Mouse (Mus musculus): Measurements from ENCODE around the gene Clic4. TPM values are rescaled to one million over a fixed set of nuclear protein-coding genes. Genes with fewer than 3 reads are reported as not detected.
A peak's percentile ranks its signal among the peaks of the same experiment; 100 is the strongest.

Clic4 gene
- polyA plus RNA-seq, 1 experiment from 2014 or later = 107 TPM

DNA sequence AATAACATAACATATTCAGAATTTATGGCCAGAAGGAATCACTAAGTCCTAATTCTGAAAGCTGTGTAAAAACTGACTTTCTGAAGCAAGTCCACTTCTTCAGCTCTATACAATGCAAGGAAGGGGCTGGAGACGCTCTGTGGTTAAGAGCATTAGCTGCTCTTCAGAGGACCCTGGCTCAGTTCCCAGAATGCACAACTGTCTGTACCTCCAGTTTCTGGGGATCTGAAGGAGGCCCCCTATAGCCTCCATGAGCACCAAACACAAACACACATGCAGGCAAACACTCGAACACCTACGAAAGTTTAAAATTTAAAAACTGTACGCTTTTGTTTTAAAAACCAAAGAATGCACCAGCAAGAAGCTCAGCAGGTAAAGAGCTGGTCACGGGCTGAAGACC, 31.5 kb downstream of the Clic4 start:
- Histone ChIP-seq H3K9me3 (ENCODE audit: control insufficient read depth, low read length) (no peaks in the 10 kb centered on the region), H3K4me2 (ENCODE audit: low read length) (no peak overlapping the region), H3K4me1 (replicated peaks; ENCODE audit: control insufficient read depth, insufficient read depth, low read length) (peaks cover 36% of the 10 kb centered on the region), H3K9ac (ENCODE audit: low read length) (no peak overlapping the region), H3K36me3 (ENCODE audit: control insufficient read depth, insufficient read depth, low read length) (peaks cover 23% of the 10 kb centered on the region), H3K4me3 (ENCODE audit: low read depth, low read length) (no peak overlapping the region), H3K27me3 (replicated peaks; ENCODE audit: control insufficient read depth, insufficient read depth, low read length) (no peaks in the 10 kb centered on the region), H3K27ac (ENCODE audit: low read depth) (peak overlapping the region; percentile 18; the same call in 1 of the 2 replicates)
- ATAC-seq (replicated peaks; ENCODE audit: low FRiP score, low TSS enrichment, low read depth) (no peak), DNase-seq (ENCODE audit: low spot score) (no peak)
- WGBS = 68% methylated on average over 5 of the region's 5 CpGs

DNA sequence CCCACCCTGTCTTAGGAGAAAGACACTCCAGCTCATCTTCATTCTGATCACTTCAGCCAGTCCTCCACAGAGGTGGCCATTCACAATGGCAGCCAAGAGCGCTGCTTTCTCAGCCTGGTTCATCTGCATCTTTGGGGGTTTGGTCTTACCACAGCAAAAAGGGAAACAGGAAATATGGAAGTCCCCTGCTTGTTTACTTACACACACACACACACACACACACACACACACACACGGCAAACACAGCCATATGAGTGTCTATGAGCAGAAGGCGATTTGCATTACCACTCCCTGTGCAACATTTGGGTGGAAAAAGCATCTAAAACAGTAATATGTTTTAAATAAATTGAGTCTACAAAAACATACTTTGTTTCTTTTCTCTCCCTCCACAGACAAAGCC, 32.3 kb downstream of the Clic4 start:
- ATAC-seq (replicated peaks; ENCODE audit: low FRiP score, low TSS enrichment, low read depth) = no peak
- H3K27ac ChIP-seq (ENCODE audit: low read depth) = 0 out of 2 replicates have a peak overlapping the region, but pooled peaks have one; percentile 57
- peaks cover 29% of the 10 kb centered on the region for H3K4me1 ChIP-seq (replicated peaks; ENCODE audit: control insufficient read depth, insufficient read depth, low read length)

DNA sequence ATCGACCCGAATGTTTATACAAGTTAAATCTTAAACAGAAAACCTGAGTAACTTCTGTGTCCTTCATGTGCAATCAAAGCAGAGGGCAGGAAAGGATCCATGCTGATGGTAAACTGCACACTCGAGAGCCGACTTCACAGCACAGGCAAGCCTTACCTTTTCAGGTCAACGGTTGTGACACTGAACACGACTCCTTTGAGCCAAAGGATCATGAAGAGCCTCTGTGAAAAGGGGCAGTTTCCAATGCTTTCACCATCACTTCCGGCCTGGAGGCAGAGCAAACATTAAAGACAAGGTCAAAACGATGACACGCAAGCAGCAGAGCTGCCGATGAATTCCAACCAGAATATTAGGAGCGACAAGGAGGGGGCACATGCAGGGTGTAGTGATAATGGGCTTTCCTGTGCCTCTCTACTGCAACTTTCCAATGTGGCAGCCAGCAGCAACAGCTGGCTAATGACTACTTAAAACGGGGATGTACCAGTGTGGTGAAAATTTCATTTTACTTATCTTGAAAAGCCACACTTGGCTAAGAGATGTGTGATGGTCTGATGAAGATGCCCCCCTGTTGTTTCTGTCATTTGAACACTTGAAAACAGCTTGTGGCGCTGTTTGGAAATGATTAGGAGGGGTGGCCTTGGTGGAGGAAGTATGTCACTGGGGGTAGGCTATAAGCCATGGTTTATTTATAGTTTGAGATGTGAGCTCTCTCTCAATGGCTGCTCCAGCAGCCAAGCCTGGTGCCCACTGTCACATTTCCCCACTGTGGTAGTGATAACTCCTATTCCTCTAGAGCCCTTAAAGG, 33.7 kb downstream of the Clic4 start:
- Histone ChIP-seq H3K4me1 (replicated peaks; ENCODE audit: control insufficient read depth, insufficient read depth, low read length) (peaks cover 23% of the 10 kb centered on the region), H3K9me3 (ENCODE audit: control insufficient read depth, low read length) (no peaks in the 10 kb centered on the region), H3K4me2 (ENCODE audit: low read length) (no peak overlapping the region), H3K36me3 (ENCODE audit: control insufficient read depth, insufficient read depth, low read length) (peaks cover 23% of the 10 kb centered on the region), H3K9ac (ENCODE audit: low read length) (no peak overlapping the region), H3K27me3 (replicated peaks; ENCODE audit: control insufficient read depth, insufficient read depth, low read length) (no peaks in the 10 kb centered on the region), H3K27ac (ENCODE audit: low read depth) (no peak overlapping the region), H3K4me3 (ENCODE audit: low read depth, low read length) (no peak overlapping the region)
- WGBS = 58% methylated on average over 13 of the region's 13 CpGs
- ATAC-seq (replicated peaks; ENCODE audit: low FRiP score, low TSS enrichment, low read depth) (no peak), DNase-seq (ENCODE audit: low spot score) (no peak)

More for the DNA sequence above, 32.3 kb downstream of the Clic4 start:
- H3K9me3 ChIP-seq (ENCODE audit: control insufficient read depth, low read length) = no peaks in the 10 kb centered on the region
- 68% methylated on average over 3 of the region's 3 CpGs for WGBS
- DNase-seq (ENCODE audit: low spot score) = no peak
- no peak overlapping the region for H3K4me2 ChIP-seq (ENCODE audit: low read length)
- H3K27me3 ChIP-seq (replicated peaks; ENCODE audit: control insufficient read depth, insufficient read depth, low read length) = no peaks in the 10 kb centered on the region
- peaks cover 23% of the 10 kb centered on the region for H3K36me3 ChIP-seq (ENCODE audit: control insufficient read depth, insufficient read depth, low read length)
- no peak overlapping the region for H3K4me3 ChIP-seq (ENCODE audit: low read depth, low read length)
- H3K9ac ChIP-seq (ENCODE audit: low read length) = no peak overlapping the region

DNA sequence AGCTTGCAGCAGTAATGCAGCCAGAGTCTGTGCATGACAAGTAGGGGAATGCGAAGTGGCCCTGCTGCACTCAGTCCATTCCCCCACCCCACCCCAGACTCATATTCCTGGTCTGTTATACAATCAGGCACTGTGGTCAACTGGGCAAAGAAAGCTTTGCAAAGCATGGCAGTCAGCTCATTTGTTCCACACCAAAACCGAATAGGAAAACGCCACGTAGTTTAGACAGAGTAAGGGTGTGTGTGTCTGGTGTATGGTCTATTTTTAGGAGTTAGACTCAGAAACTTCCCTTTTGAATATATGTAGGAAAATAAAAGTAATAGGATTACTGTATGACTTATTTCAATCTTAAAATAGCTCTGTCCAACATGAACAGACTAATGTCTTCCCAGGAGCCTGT, 36.0 kb downstream of the Clic4 start:
- no peak for ATAC-seq (replicated peaks; ENCODE audit: low FRiP score, low TSS enrichment, low read depth)
- no peak overlapping the region for H3K4me3 ChIP-seq (ENCODE audit: low read depth, low read length)
- no peak overlapping the region for H3K4me2 ChIP-seq (ENCODE audit: low read length)
- H3K9ac ChIP-seq (ENCODE audit: low read length) = no peak overlapping the region
- H3K27me3 ChIP-seq (replicated peaks; ENCODE audit: control insufficient read depth, insufficient read depth, low read length) = no peaks in the 10 kb centered on the region
- no peak overlapping the region for H3K27ac ChIP-seq (ENCODE audit: low read depth)
- DNase-seq (ENCODE audit: low spot score) = no peak
- peaks cover 23% of the 10 kb centered on the region for H3K36me3 ChIP-seq (ENCODE audit: control insufficient read depth, insufficient read depth, low read length)
- no peaks in the 10 kb centered on the region for H3K9me3 ChIP-seq (ENCODE audit: control insufficient read depth, low read length)
- 82% methylated on average over 4 of the region's 4 CpGs for WGBS
- peaks cover 21% of the 10 kb centered on the region for H3K4me1 ChIP-seq (replicated peaks; ENCODE audit: control insufficient read depth, insufficient read depth, low read length)

DNA sequence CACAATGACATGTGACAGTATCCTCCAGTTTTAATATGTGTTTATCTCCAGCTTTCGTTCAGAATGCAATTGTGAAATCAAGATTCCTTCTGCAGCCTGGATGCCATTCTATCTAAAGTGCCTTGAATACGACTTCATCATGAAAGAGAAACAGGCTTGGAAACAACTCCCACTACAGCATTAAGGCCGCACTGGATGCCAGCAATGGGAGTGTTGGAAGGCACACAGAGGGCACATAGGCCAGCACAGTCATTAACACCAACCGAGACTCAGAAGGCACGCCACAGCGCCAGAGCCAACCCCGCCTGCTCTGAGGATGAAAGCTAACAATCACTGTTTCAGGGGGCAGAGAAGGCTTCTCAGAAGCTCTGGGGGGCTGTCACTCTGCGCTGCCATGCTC, 37.1 kb downstream of the Clic4 start:
- Histone ChIP-seq H3K4me1 (replicated peaks; ENCODE audit: control insufficient read depth, insufficient read depth, low read length) (peaks cover 17% of the 10 kb centered on the region), H3K4me3 (ENCODE audit: low read depth, low read length) (no peak overlapping the region), H3K9ac (ENCODE audit: low read length) (no peak overlapping the region), H3K27ac (ENCODE audit: low read depth) (no peak overlapping the region), H3K4me2 (ENCODE audit: low read length) (no peak overlapping the region), H3K27me3 (replicated peaks; ENCODE audit: control insufficient read depth, insufficient read depth, low read length) (no peaks in the 10 kb centered on the region), H3K9me3 (ENCODE audit: control insufficient read depth, low read length) (no peaks in the 10 kb centered on the region), H3K36me3 (ENCODE audit: control insufficient read depth, insufficient read depth, low read length) (peaks cover 26% of the 10 kb centered on the region)
- DNase-seq (ENCODE audit: low spot score) (no peak), ATAC-seq (replicated peaks; ENCODE audit: low FRiP score, low TSS enrichment, low read depth) (no peak)
- WGBS = 71% methylated on average over 8 of the region's 8 CpGs

DNA sequence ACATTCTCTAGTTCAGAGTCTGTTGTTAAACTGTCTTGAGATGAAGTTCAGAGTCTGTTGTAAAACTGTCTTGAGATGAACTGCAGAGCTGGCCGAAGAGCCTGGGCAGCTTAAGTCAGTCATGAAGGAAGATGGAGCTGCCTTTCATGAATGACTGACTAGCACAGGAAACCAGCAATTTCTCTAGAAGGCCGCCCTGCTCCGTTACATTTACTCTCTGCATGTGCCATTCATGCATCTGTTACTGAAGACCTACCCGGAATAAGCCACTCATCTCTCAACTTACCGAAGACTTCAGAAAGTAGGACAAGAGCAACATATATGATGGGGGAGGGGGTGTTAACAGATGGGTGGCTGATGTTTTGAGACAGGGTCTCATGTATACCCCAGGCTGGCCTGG, 40.1 kb downstream of the Clic4 start:
- no peak overlapping the region for H3K4me2 ChIP-seq (ENCODE audit: low read length)
- DNase-seq (ENCODE audit: low spot score) (no peak), ATAC-seq (replicated peaks; ENCODE audit: low FRiP score, low TSS enrichment, low read depth) (no peak)
- no peaks in the 10 kb centered on the region for H3K27me3 ChIP-seq (replicated peaks; ENCODE audit: control insufficient read depth, insufficient read depth, low read length)
- H3K4me1 ChIP-seq (replicated peaks; ENCODE audit: control insufficient read depth, insufficient read depth, low read length) = peaks cover 7% of the 10 kb centered on the region
- no peak overlapping the region for H3K9ac ChIP-seq (ENCODE audit: low read length)
- H3K4me3 ChIP-seq (ENCODE audit: low read depth, low read length) = no peak overlapping the region
- H3K36me3 ChIP-seq (ENCODE audit: control insufficient read depth, insufficient read depth, low read length) = peaks cover 14% of the 10 kb centered on the region; the same call in 1 of the 2 replicates
- WGBS = 48% methylated on average over 5 of the region's 5 CpGs
- H3K27ac ChIP-seq (ENCODE audit: low read depth) = peak overlapping the region; percentile 3; the same call in 1 of the 2 replicates
- no peaks in the 10 kb centered on the region for H3K9me3 ChIP-seq (ENCODE audit: control insufficient read depth, low read length)

DNA sequence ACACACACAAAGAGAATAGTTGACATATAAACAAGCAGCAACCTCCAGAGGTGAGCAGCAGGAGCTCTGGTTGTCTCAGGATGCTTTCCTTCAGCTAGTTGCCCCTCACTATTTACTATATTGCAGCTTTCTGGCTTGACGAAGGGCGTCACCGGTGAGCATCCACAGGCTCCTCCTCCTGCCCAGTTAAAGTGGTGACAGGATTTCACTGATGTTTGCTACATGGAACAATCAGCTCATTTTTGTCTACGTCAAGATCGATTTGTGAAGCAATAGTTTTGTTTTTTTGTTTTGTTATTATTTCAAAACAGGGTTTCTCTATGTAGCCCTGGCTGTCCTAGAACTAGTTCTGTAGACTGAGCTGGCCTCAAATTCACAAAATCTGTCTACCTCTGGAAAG, 41.1 kb downstream of the Clic4 start:
- Histone ChIP-seq H3K4me3 (ENCODE audit: low read depth, low read length) (no peak overlapping the region), H3K27me3 (replicated peaks; ENCODE audit: control insufficient read depth, insufficient read depth, low read length) (no peaks in the 10 kb centered on the region), H3K4me2 (ENCODE audit: low read length) (no peak overlapping the region), H3K9me3 (ENCODE audit: control insufficient read depth, low read length) (no peaks in the 10 kb centered on the region), H3K9ac (ENCODE audit: low read length) (no peak overlapping the region), H3K36me3 (ENCODE audit: control insufficient read depth, insufficient read depth, low read length) (0 out of 2 replicates have a peak, but pooled peaks cover 4% of the 10 kb centered on the region), H3K27ac (ENCODE audit: low read depth) (no peak overlapping the region), H3K4me1 (replicated peaks; ENCODE audit: control insufficient read depth, insufficient read depth, low read length) (peaks cover 5% of the 10 kb centered on the region)
- DNase-seq (ENCODE audit: low spot score) (no peak), ATAC-seq (replicated peaks; ENCODE audit: low FRiP score, low TSS enrichment, low read depth) (no peak)
- WGBS = 80% methylated on average over 5 of the region's 5 CpGs

DNA sequence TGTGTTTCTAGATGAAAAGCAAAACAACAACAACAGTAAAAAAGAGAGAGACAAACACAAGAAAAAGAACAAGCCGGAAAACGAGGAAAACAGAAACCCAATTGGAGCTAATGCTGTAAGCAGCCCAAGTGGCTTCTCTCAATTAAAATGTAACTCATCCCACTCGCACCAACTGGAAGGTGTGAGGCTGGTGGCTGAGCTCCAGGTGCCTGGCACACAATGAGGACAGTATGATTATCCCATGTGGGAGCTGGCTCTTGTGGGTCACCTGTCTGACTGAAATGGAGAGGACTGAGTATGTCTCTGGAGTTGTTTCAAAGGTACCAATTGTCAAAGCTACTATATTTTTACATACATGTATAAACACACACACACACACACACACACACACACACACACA, 41.5 kb downstream of the Clic4 start:
- Histone ChIP-seq H3K36me3 (ENCODE audit: control insufficient read depth, insufficient read depth, low read length) (peaks cover 4% of the 10 kb centered on the region), H3K9ac (ENCODE audit: low read length) (no peak overlapping the region), H3K4me3 (ENCODE audit: low read depth, low read length) (no peak overlapping the region), H3K4me2 (ENCODE audit: low read length) (no peak overlapping the region), H3K27me3 (replicated peaks; ENCODE audit: control insufficient read depth, insufficient read depth, low read length) (no peaks in the 10 kb centered on the region), H3K9me3 (ENCODE audit: control insufficient read depth, low read length) (no peaks in the 10 kb centered on the region), H3K27ac (ENCODE audit: low read depth) (no peak overlapping the region), H3K4me1 (replicated peaks; ENCODE audit: control insufficient read depth, insufficient read depth, low read length) (peaks cover 4% of the 10 kb centered on the region)
- DNase-seq (ENCODE audit: low spot score) = no peak
- no peak for ATAC-seq (replicated peaks; ENCODE audit: low FRiP score, low TSS enrichment, low read depth)
- 80% methylated on average over 3 of the region's 3 CpGs for WGBS

DNA sequence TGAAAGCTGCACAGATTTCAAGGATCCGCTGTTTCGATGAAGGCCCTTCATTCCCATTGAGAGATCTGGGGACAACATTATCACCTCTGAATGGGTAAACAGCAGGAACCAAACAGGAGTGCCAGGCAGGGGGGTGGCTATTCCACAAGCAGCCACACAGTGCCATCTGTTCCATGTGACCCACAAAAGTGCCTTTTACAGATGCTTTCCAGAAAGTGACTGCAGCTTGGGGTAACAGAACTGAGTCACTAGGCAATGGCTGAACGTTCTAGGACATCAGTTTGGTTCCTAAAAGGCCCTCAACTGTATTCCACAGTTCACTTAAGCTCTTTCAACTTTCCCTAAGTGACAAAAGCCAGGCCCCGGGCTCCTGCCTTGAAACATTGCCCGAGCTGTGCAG, 42.0 kb downstream of the Clic4 start:
- WGBS = 57% methylated on average over 5 of the region's 5 CpGs
- no peak overlapping the region for H3K4me2 ChIP-seq (ENCODE audit: low read length)
- H3K9me3 ChIP-seq (ENCODE audit: control insufficient read depth, low read length) = no peaks in the 10 kb centered on the region
- no peak overlapping the region for H3K9ac ChIP-seq (ENCODE audit: low read length)
- DNase-seq (ENCODE audit: low spot score) (no peak), ATAC-seq (replicated peaks; ENCODE audit: low FRiP score, low TSS enrichment, low read depth) (no peak)
- H3K4me1 ChIP-seq (replicated peaks; ENCODE audit: control insufficient read depth, insufficient read depth, low read length) = peaks cover 4% of the 10 kb centered on the region
- H3K36me3 ChIP-seq (ENCODE audit: control insufficient read depth, insufficient read depth, low read length) = peaks cover 8% of the 10 kb centered on the region
- no peak overlapping the region for H3K4me3 ChIP-seq (ENCODE audit: low read depth, low read length)
- H3K27ac ChIP-seq (ENCODE audit: low read depth) = no peak overlapping the region; the same call in 1 of the 2 replicates
- H3K27me3 ChIP-seq (replicated peaks; ENCODE audit: control insufficient read depth, insufficient read depth, low read length) = no peaks in the 10 kb centered on the region
